In the genomic region with DNA sequence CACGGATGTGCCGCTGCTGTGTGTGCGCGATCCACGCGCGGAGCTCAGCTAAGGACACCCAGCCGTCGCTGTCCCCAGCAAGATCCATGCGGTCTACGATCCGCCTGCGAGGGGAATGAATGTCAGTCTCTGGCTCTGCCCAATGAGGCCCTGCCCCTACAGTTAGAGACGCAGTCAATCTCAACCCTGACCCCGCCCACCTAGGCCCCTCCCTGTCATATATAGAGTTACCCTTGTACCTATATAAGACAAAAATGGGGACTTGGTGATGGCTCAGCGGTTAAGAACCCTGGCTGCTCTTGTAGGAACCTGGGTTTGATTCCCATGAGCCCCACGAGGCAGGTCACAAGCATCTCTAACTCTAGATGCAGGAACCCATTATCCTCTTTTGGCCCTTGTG, we compare ENCODE assay signal across 23 mouse cellular contexts. TPM values are rescaled to one million over a fixed set of nuclear protein-coding genes. Genes with fewer than 3 reads are reported as not detected.
A peak's percentile ranks its signal among the peaks of the same experiment; 100 is the strongest.
DNase-seq lines count a peak whose midpoint lies in the region; ATAC-seq and TF ChIP-seq lines count a peak whose summit lies in the region.
"Had no signal": no experiment of that assay in that cellular context is flagged by ENCODE, and none has a peak within 500 bp of the region (broad histone marks: within the 10 kb centered on the region; RNA-seq: fewer than 3 reads in every experiment).

No protein-coding gene starts in this region.

- TF ChIP-seq CTCF in E14TG2a.4 (conservative IDR thresholded peaks at IDR 0.05; ENCODE audit: low read length) (no peak), G1E (IDR thresholded peaks at IDR 0.05; ENCODE audit: low read depth, low read length) (no peak)

- peak; percentile 1 for DNase-seq in adrenal gland, postnatal 14 days
- DNase-seq in adrenal gland, postnatal 36 days = no peak
- DNase-seq in G1E (ENCODE audit: low spot score) (no peak), ZHBTc4 (ENCODE audit: low read depth, low spot score) (peak; percentile 63)
- DNase-seq in embryonic facial prominence, embryonic 10.5 days (ENCODE audit: low spot score) = no peak
- DNase-seq in frontal cortex, postnatal 36 days (ENCODE audit: low spot score in 2 of 2) = no peak
- DNase-seq: adrenal gland, adult 2 months; adrenal gland, postnatal 10 days; B cell, adult 2 months; cerebellum, adult 11 months; cerebellum, adult 18-20 months; cerebellum, adult 8-10 months; cerebellum, adult 9-11 months; cerebellum, postnatal 14 days; cerebellum, postnatal 36 days; embryo, embryonic 11 days; forebrain, postnatal 0 days had no signal

- H3K9me3 ChIP-seq in E14TG2a.4 (ENCODE audit: low read length) (no peaks in the 10 kb centered on the region), G1E (replicated peaks) (peaks cover 3% of the 10 kb centered on the region)
- H3K9me3 ChIP-seq in embryonic facial prominence, embryonic 10.5 days = no peaks in the 10 kb centered on the region
- H3K9me3 ChIP-seq: embryonic facial prominence, embryonic 12.5 days; forebrain, embryonic 13.5 days; forebrain, embryonic 15.5 days had no signal

- H3K27me3 ChIP-seq in E14TG2a.4 (ENCODE audit: insufficient read depth, low read length) (no peaks in the 10 kb centered on the region), G1E (ENCODE audit: insufficient read depth, low read length) (peaks cover 41% of the 10 kb centered on the region)
- no peaks in the 10 kb centered on the region for H3K27me3 ChIP-seq in embryonic facial prominence, embryonic 10.5 days (replicated peaks; ENCODE audit: low read depth, poor library complexity, severe bottlenecking)
- H3K27me3 ChIP-seq: CH12.LX; embryonic facial prominence, embryonic 12.5 days; forebrain, embryonic 13.5 days; forebrain, embryonic 15.5 days had no signal

- WGBS in embryonic facial prominence, embryonic 10.5 days = 92% methylated on average over 17 of the region's 17 CpGs

- no peak for ATAC-seq in G1E (ENCODE audit: extremely low read depth, insufficient number of reproducible peaks, low FRiP score, poor library complexity, severe bottlenecking)
- ATAC-seq: CD4-positive, CD25-positive, alpha-beta regulatory T cell, adult 4 months; forebrain, embryonic 13.5 days; forebrain, embryonic 15.5 days; forebrain, postnatal 0 days had no signal

- H3K36me3 ChIP-seq in E14TG2a.4 (ENCODE audit: insufficient read depth, low read length) = peaks cover 42% of the 10 kb centered on the region
- no peaks in the 10 kb centered on the region for H3K36me3 ChIP-seq in G1E (replicated peaks)
- H3K36me3 ChIP-seq in embryonic facial prominence, embryonic 10.5 days (replicated peaks) = peaks cover 63% of the 10 kb centered on the region

- no peak overlapping the region for H3K27ac ChIP-seq in embryonic facial prominence, embryonic 10.5 days (replicated peaks)
- H3K27ac ChIP-seq: embryonic facial prominence, embryonic 12.5 days; forebrain, embryonic 13.5 days; forebrain, embryonic 15.5 days had no signal

- H3K4me1 ChIP-seq in E14TG2a.4 (replicated peaks; ENCODE audit: low read depth, low read length) (peaks cover 75% of the 10 kb centered on the region), G1E (ENCODE audit: insufficient read depth, low read depth, low read length) (peaks cover 38% of the 10 kb centered on the region)
- peaks cover 29% of the 10 kb centered on the region for H3K4me1 ChIP-seq in embryonic facial prominence, embryonic 10.5 days

- H3K4me3 ChIP-seq in E14TG2a.4 (replicated peaks; ENCODE audit: low read length) (peak overlapping the region; percentile 60), G1E (ENCODE audit: low read depth, low read length) (peak overlapping the region; percentile 13; the same call in 1 of the 2 replicates)
- H3K4me3 ChIP-seq in embryonic facial prominence, embryonic 10.5 days = no peak overlapping the region
- H3K4me3 ChIP-seq: embryonic facial prominence, embryonic 12.5 days; forebrain, embryonic 13.5 days; forebrain, embryonic 15.5 days had no signal

RNA-seq across cellular contexts. Expression of a gene that starts 3.4 kb away (rescaled TPM):
- 38.2 and 39.1 TPM in 2 replicates for total RNA-seq in adrenal gland, postnatal 14 days (2021)
- total RNA-seq in adrenal gland, postnatal 36 days (2021) = 10 to 100 TPM; 32.2 to 38.3 TPM
- total RNA-seq in G1E (2014; fragmentation: Nextera tagmentation) (0.49 TPM in 1 of 2 replicates, not detected in the other), G1E (2017) (not detected in 2 replicates)
- 0.31 and 0.33 TPM in 2 replicates for polyA plus RNA-seq in G1E (2012)
- polyA plus RNA-seq in embryonic facial prominence, embryonic 10.5 days (2016; fragmentation: Nextera tagmentation; extraction: Ambion mirVana) = 144 and 156 TPM in 2 replicates

RNA-seq across cellular contexts. Expression of a gene that starts 15.1 kb away (rescaled TPM):
- total RNA-seq in adrenal gland, postnatal 14 days (2021) = 138 and 152 TPM in 2 replicates
- 100 to 1,000 TPM; 116 to 138 TPM for total RNA-seq in adrenal gland, postnatal 36 days (2021)
- total RNA-seq in G1E (2014; fragmentation: Nextera tagmentation) = not detected in 2 replicates
- not detected in 2 replicates for total RNA-seq in G1E (2017)
- polyA plus RNA-seq in G1E (2012) = not detected in 2 replicates
- polyA plus RNA-seq in embryonic facial prominence, embryonic 10.5 days (2016; fragmentation: Nextera tagmentation; extraction: Ambion mirVana) = 6.0 and 7.0 TPM in 2 replicates

RNA-seq across cellular contexts. Expression of a gene that starts 26.1 kb away (rescaled TPM):
- total RNA-seq in adrenal gland, postnatal 14 days (2021) = 16.0 and 16.3 TPM in 2 replicates
- 10 to 100 TPM; 18.1 to 20.5 TPM for total RNA-seq in adrenal gland, postnatal 36 days (2021)
- 11.5 and 17.8 TPM in 2 replicates for total RNA-seq in G1E (2014; fragmentation: Nextera tagmentation)
- 6.8 and 9.5 TPM in 2 replicates for total RNA-seq in G1E (2017)
- 34.7 and 38.8 TPM in 2 replicates for polyA plus RNA-seq in G1E (2012)
- 23.3 and 24.4 TPM in 2 replicates for polyA plus RNA-seq in embryonic facial prominence, embryonic 10.5 days (2016; fragmentation: Nextera tagmentation; extraction: Ambion mirVana)

RNA-seq across cellular contexts. Expression of a gene that starts 26.4 kb away (rescaled TPM):
- 41.6 and 47.5 TPM in 2 replicates for total RNA-seq in adrenal gland, postnatal 14 days (2021)
- total RNA-seq in adrenal gland, postnatal 36 days (2021) = 10 to 100 TPM; 50.5 to 65.3 TPM
- total RNA-seq in G1E (2014; fragmentation: Nextera tagmentation) = 43.6 and 49.1 TPM in 2 replicates
- 38.9 and 49.4 TPM in 2 replicates for total RNA-seq in G1E (2017)
- 104 and 110 TPM in 2 replicates for polyA plus RNA-seq in G1E (2012)
- 70.8 and 74.7 TPM in 2 replicates for polyA plus RNA-seq in embryonic facial prominence, embryonic 10.5 days (2016; fragmentation: Nextera tagmentation; extraction: Ambion mirVana)

RNA-seq across cellular contexts. Expression of a gene that starts 35.6 kb away (rescaled TPM):
- 1,189 and 1,386 TPM in 2 replicates for total RNA-seq in adrenal gland, postnatal 14 days (2021)
- total RNA-seq in adrenal gland, postnatal 36 days (2021) = 1,000 to 10,000 TPM; 1,231 to 1,372 TPM
- total RNA-seq in G1E (2014; fragmentation: Nextera tagmentation) (916 and 1,000 TPM in 2 replicates), G1E (2017) (1,298 and 1,329 TPM in 2 replicates)
- 151 and 217 TPM in 2 replicates for polyA plus RNA-seq in G1E (2012)
- 1,885 and 1,917 TPM in 2 replicates for polyA plus RNA-seq in embryonic facial prominence, embryonic 10.5 days (2016; fragmentation: Nextera tagmentation; extraction: Ambion mirVana)

Comparison
In these comparisons a context has a peak if more than half of its experiments do, and no peak if none do; other contexts are left out.
1. DNase-seq: peak in adrenal gland, postnatal 14 days (single experiment) and ZHBTc4 (single experiment); none in adrenal gland, postnatal 36 days (0 of 2), G1E (single experiment), embryonic facial prominence, embryonic 10.5 days (single experiment) and frontal cortex, postnatal 36 days (0 of 2).
2. RNA of a gene that starts 3.4 kb away (total RNA-seq): 32.2 to 38.3 TPM in adrenal gland, postnatal 36 days and 38.2 to 39.1 TPM in adrenal gland, postnatal 14 days; 0.49 TPM in G1E; every median in the first group is over 10 times any median in the second.
3. RNA of a gene that starts 15.1 kb away (total RNA-seq): 138 to 152 TPM in adrenal gland, postnatal 14 days and 116 to 138 TPM in adrenal gland, postnatal 36 days; not detected in G1E; every median in the first group is over 100 times any median in the second.